Mouse (Mus musculus): ENCODE measurements around the gene Tmem86a. TPM values are rescaled to one million over a fixed set of nuclear protein-coding genes. Genes with fewer than 3 reads are reported as not detected.

The Tmem86a gene
- polyA plus RNA-seq, 1 experiment from 2014 or later, result 36.5 TPM

GRCm38 (mm10) chr7:47015390-47016065, 34.9 kb upstream of the Tmem86a start:
- Histone ChIP-seq H3K4me2 (replicated peaks; ENCODE audit: low read depth, low read length) (peak overlapping the region; percentile 22), H3K4me1 (ENCODE audit: insufficient read depth, low read depth, low read length) (peaks cover 12% of the 10 kb centered on the region; the same call in 1 of the 2 replicates), H3K9ac (replicated peaks; ENCODE audit: low read depth) (no peak overlapping the region), H3K27ac (ENCODE audit: low read length) (peak overlapping the region; percentile 72), H3K9me3 (ENCODE audit: low read length) (no peaks in the 10 kb centered on the region), H3K4me3 (ENCODE audit: low read depth, low read length) (no peak overlapping the region), H3K27me3 (replicated peaks; ENCODE audit: insufficient read depth, low read length) (no peaks in the 10 kb centered on the region), H3K36me3 (ENCODE audit: insufficient read depth, low read length) (no peaks in the 10 kb centered on the region)
- TF ChIP-seq EP300 (IDR thresholded peaks at IDR 0.05) (peak; percentile 54), CTCF (IDR thresholded peaks at IDR 0.05) (peak; percentile 79)
- peak; percentile 94 for DNase-seq (ENCODE audit: low spot score)
- peak; percentile 97 for ATAC-seq
- 9% methylated on average over 6 of the region's 6 CpGs for WGBS

- WGBS, result 72% methylated on average over 3 of the region's 3 CpGs
- H3K27me3 ChIP-seq (replicated peaks; ENCODE audit: insufficient read depth, low read length), result no peaks in the 10 kb centered on the region
These were observed 33.8 kb upstream of the Tmem86a start for GRCm38 (mm10) chr7:47016602-47017001.

DNA sequence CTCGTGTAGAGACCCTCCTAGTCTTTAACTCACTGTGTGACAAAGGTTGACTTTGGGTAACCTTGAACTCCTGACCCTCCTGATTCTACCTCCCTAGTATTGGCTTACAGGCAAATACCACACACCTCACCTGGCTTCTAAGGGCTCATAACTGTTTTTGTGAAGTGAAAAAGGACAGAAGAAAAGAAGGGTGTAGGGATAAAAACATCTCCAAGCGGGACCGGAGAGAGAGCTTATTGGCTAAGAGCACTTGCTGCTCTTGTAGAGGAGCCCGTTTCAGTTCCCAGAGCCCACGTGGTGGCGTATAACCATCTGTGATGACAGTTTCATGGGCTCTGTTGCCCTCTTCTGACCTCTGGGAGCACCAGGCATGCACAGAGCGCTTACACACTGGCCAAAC, 33.3 kb upstream of the Tmem86a start:
- H3K9ac ChIP-seq (replicated peaks; ENCODE audit: low read depth), result no peak overlapping the region
- no peaks in the 10 kb centered on the region for H3K27me3 ChIP-seq (replicated peaks; ENCODE audit: insufficient read depth, low read length)
- no peak overlapping the region for H3K27ac ChIP-seq (ENCODE audit: low read length)
- WGBS, result 59% methylated on average over 7 of the region's 7 CpGs
- no peak overlapping the region for H3K4me3 ChIP-seq (ENCODE audit: low read depth, low read length)
- ATAC-seq (no peak), DNase-seq (ENCODE audit: low spot score) (no peak)
- no peak overlapping the region for H3K4me2 ChIP-seq (replicated peaks; ENCODE audit: low read depth, low read length)
- H3K4me1 ChIP-seq (ENCODE audit: insufficient read depth, low read depth, low read length), result peaks cover 12% of the 10 kb centered on the region; the same call in 1 of the 2 replicates
- no peaks in the 10 kb centered on the region for H3K36me3 ChIP-seq (ENCODE audit: insufficient read depth, low read length)
- TF ChIP-seq EP300 (IDR thresholded peaks at IDR 0.05) (no peak), CTCF (IDR thresholded peaks at IDR 0.05) (no peak)
- H3K9me3 ChIP-seq (ENCODE audit: low read length), result no peaks in the 10 kb centered on the region

More at GRCm38 (mm10) chr7:47016602-47017001, 33.8 kb upstream of the Tmem86a start:
- Histone ChIP-seq H3K9me3 (ENCODE audit: low read length) (no peaks in the 10 kb centered on the region), H3K36me3 (ENCODE audit: insufficient read depth, low read length) (no peaks in the 10 kb centered on the region), H3K4me3 (ENCODE audit: low read depth, low read length) (no peak overlapping the region), H3K4me1 (ENCODE audit: insufficient read depth, low read depth, low read length) (peaks cover 12% of the 10 kb centered on the region; the same call in 1 of the 2 replicates), H3K4me2 (replicated peaks; ENCODE audit: low read depth, low read length) (no peak overlapping the region), H3K9ac (replicated peaks; ENCODE audit: low read depth) (no peak overlapping the region), H3K27ac (ENCODE audit: low read length) (no peak overlapping the region)
- DNase-seq (ENCODE audit: low spot score) (no peak), ATAC-seq (no peak)
- TF ChIP-seq EP300 (IDR thresholded peaks at IDR 0.05) (no peak), CTCF (IDR thresholded peaks at IDR 0.05) (no peak)

- Histone ChIP-seq H3K9ac (replicated peaks; ENCODE audit: low read depth) (no peak overlapping the region), H3K36me3 (ENCODE audit: insufficient read depth, low read length) (no peaks in the 10 kb centered on the region), H3K27me3 (replicated peaks; ENCODE audit: insufficient read depth, low read length) (no peaks in the 10 kb centered on the region), H3K4me3 (ENCODE audit: low read depth, low read length) (no peak overlapping the region), H3K27ac (ENCODE audit: low read length) (no peak overlapping the region), H3K4me1 (ENCODE audit: insufficient read depth, low read depth, low read length) (peaks cover 8% of the 10 kb centered on the region; the same call in 1 of the 2 replicates), H3K4me2 (replicated peaks; ENCODE audit: low read depth, low read length) (no peak overlapping the region), H3K9me3 (ENCODE audit: low read length) (no peaks in the 10 kb centered on the region)
- TF ChIP-seq EP300 (IDR thresholded peaks at IDR 0.05) (no peak), CTCF (IDR thresholded peaks at IDR 0.05) (no peak)
- DNase-seq (ENCODE audit: low spot score) (peak; percentile 38), ATAC-seq (no peak)
- WGBS, result 41% methylated on average over 5 of the region's 5 CpGs
These were observed 30.8 kb upstream of the Tmem86a start for GRCm38 (mm10) chr7:47019641-47020040.

DNA sequence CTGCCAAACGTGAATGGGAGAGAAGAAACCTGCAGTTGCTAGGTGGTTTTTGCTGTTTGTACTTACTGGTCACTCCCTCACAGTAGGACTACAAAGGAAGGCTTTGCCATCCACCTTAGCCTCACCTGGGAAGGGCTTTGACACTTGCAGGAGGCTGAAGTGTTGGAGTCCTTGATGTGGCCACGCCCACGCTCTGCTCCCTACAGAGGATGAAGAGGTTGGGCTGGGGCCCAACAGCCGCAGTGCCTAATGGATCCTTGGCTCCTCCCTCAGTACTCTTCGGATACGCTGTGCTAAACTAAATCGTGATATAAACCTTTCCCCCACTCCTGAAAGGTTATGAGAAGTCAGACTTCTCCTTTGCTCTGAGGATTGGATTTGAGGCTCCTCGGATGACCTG, 29.4 kb upstream of the Tmem86a start:
- ATAC-seq (peak; percentile 74), DNase-seq (ENCODE audit: low spot score) (peak; percentile 80)
- Histone ChIP-seq H3K27me3 (replicated peaks; ENCODE audit: insufficient read depth, low read length) (no peaks in the 10 kb centered on the region), H3K27ac (ENCODE audit: low read length) (no peak overlapping the region), H3K36me3 (ENCODE audit: insufficient read depth, low read length) (no peaks in the 10 kb centered on the region), H3K9me3 (ENCODE audit: low read length) (no peaks in the 10 kb centered on the region), H3K9ac (replicated peaks; ENCODE audit: low read depth) (no peak overlapping the region), H3K4me1 (ENCODE audit: insufficient read depth, low read depth, low read length) (no peaks in the 10 kb centered on the region), H3K4me3 (ENCODE audit: low read depth, low read length) (no peak overlapping the region), H3K4me2 (replicated peaks; ENCODE audit: low read depth, low read length) (0 out of 2 replicates have a peak overlapping the region, but pooled peaks have one; percentile 32)
- 8% methylated on average over 8 of the region's 8 CpGs for WGBS
- TF ChIP-seq CTCF (IDR thresholded peaks at IDR 0.05), result no peak
- TF ChIP-seq EP300 (IDR thresholded peaks at IDR 0.05), result no peak

DNA sequence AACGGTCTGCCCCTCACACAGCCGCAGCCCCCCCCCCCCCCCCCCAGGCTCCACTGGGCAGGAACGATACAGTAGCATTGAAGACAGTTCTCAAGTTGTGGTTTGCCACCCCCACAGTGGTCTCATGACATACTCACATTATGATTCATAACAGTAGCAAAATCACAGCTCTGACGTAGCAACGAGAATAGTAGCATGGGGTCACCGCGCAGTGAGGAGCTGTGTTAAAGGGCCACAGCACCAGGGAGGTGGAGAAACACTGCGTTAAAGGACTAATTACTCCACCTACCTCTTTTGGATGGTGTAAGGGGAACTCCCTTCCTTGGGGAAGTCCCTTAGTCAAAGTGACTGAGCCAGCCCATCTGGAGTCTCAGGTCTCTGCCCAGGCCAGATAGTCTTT, 27.9 kb upstream of the Tmem86a start:
- Histone ChIP-seq H3K36me3 (ENCODE audit: insufficient read depth, low read length) (no peaks in the 10 kb centered on the region), H3K9ac (replicated peaks; ENCODE audit: low read depth) (no peak overlapping the region), H3K4me1 (ENCODE audit: insufficient read depth, low read depth, low read length) (no peaks in the 10 kb centered on the region), H3K27me3 (replicated peaks; ENCODE audit: insufficient read depth, low read length) (no peaks in the 10 kb centered on the region), H3K4me3 (ENCODE audit: low read depth, low read length) (no peak overlapping the region), H3K4me2 (replicated peaks; ENCODE audit: low read depth, low read length) (no peak overlapping the region), H3K27ac (ENCODE audit: low read length) (no peak overlapping the region), H3K9me3 (ENCODE audit: low read length) (no peaks in the 10 kb centered on the region)
- 49% methylated on average over 8 of the region's 8 CpGs for WGBS
- DNase-seq (ENCODE audit: low spot score), result peak; percentile 52
- TF ChIP-seq CTCF (IDR thresholded peaks at IDR 0.05) (no peak), EP300 (IDR thresholded peaks at IDR 0.05) (no peak)
- ATAC-seq, result peak; percentile 45; the same call in 1 of the 2 replicates
